25 mouse cellular contexts compared by ENCODE assay signal in genomic region chr11:64059305-64059704, GRCm38 (mm10).
"Had no signal": no experiment of that assay in that cellular context is flagged by ENCODE, and none has a peak within 500 bp of the region (broad histone marks: within the 10 kb centered on the region; RNA-seq: fewer than 3 reads in every experiment).

No protein-coding gene starts in this region.

- H3K4me1 ChIP-seq: heart, embryonic 15.5 days; hindbrain, embryonic 10.5 days; hindbrain, embryonic 12.5 days; intestine, embryonic 15.5 days had no signal

- H3K27me3 ChIP-seq: heart, embryonic 13.5 days; heart, embryonic 15.5 days; hindbrain, embryonic 12.5 days; intestine, embryonic 15.5 days; limb, embryonic 15.5 days; liver, embryonic 12.5 days had no signal

- ATAC-seq: hindbrain, embryonic 16.5 days; inflammation-experienced regulatory T-cells, adult 6 months; intestine, embryonic 15.5 days; intestine, postnatal 0 days; liver, embryonic 12.5 days had no signal

- DNase-seq: gastrocnemius, postnatal 10 days; gastrocnemius, postnatal 25 days; heart, adult 18-20 months; heart, postnatal 4 days; kidney, adult 18-20 months; kidney, adult 8-10 months; kidney, postnatal 10 days; kidney, postnatal 36 days; layer of hippocampus, adult 9-11 months; layer of hippocampus, postnatal 36 days; left cerebral cortex, postnatal 4 days had no signal

- H3K4me2 ChIP-seq: heart, embryonic 11.5 days; heart, embryonic 13.5 days; heart, embryonic 15.5 days; hindbrain, embryonic 12.5 days; hindbrain, embryonic 14.5 days; intestine, embryonic 15.5 days; limb, embryonic 13.5 days; limb, embryonic 15.5 days; liver, embryonic 12.5 days had no signal

- H3K9me3 ChIP-seq: heart, embryonic 13.5 days; heart, embryonic 15.5 days; hindbrain, embryonic 10.5 days; hindbrain, embryonic 12.5 days; intestine, embryonic 15.5 days; limb, embryonic 13.5 days; limb, embryonic 15.5 days; liver, embryonic 12.5 days had no signal

- H3K27ac ChIP-seq: heart, embryonic 13.5 days; heart, embryonic 15.5 days; hindbrain, embryonic 10.5 days; hindbrain, embryonic 12.5 days; hindbrain, embryonic 14.5 days; intestine, embryonic 15.5 days; limb, embryonic 13.5 days; limb, embryonic 15.5 days; liver, embryonic 12.5 days; liver, embryonic 14.5 days had no signal

- H3K4me3 ChIP-seq: heart, embryonic 13.5 days; heart, embryonic 15.5 days; hindbrain, embryonic 10.5 days; hindbrain, embryonic 12.5 days; intestine, embryonic 15.5 days; limb, embryonic 13.5 days; limb, embryonic 15.5 days; liver, embryonic 12.5 days had no signal

- H3K36me3 ChIP-seq: intestine, embryonic 15.5 days had no signal

- H3K9ac ChIP-seq: heart, embryonic 13.5 days; heart, embryonic 15.5 days; hindbrain, embryonic 12.5 days; hindbrain, embryonic 14.5 days; intestine, embryonic 15.5 days; limb, embryonic 13.5 days; limb, embryonic 15.5 days; liver, embryonic 12.5 days; liver, embryonic 14.5 days had no signal
